16 mouse cellular contexts compared by ENCODE assay signal in the genomic region with DNA sequence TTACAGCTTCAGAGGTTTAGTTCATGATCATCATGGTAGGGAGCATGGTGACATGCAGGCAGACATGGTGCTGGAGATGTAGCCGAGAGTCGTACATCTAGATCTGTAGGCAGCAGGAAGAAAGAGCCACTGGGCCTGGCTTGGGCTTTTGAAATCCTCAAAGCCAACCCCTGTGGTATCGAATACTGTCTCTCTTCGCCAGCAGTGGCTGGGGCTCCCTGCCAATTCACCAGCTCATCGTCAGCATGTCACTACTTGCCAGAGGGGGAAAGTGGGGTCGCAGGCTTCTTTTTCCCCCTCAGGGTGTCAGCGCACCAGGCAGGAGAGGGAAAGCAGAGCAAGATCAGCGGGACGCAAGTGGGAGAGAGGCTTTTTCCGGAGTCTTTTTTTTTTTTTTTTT. TPM values are rescaled to one million over a fixed set of nuclear protein-coding genes. Genes with fewer than 3 reads are reported as not detected.
DNase-seq lines count a peak whose midpoint lies in the region; ATAC-seq and TF ChIP-seq lines count a peak whose summit lies in the region.
"Had no signal": no experiment of that assay in that cellular context is flagged by ENCODE, and none has a peak within 500 bp of the region (broad histone marks: within the 10 kb centered on the region; RNA-seq: fewer than 3 reads in every experiment).

No protein-coding gene starts in this region.

- in situ Hi-C loops in ES-E14 (cut with MboI; ENCODE audit: low sequenced_read_pairs in 2 of 2, unreplicated experiment in 2 of 2): no loop called here

- H3K36me3 ChIP-seq in ES-E14 (ENCODE audit: control insufficient read depth, insufficient read depth, low read length, poor library complexity, severe bottlenecking): no peaks in the 10 kb centered on the region; the same call in 1 of the 2 replicates
- H3K36me3 ChIP-seq: embryonic facial prominence, embryonic 10.5 days; forebrain, embryonic 15.5 days; G1E; heart, embryonic 13.5 days; hindbrain, embryonic 15.5 days had no signal

- no peak overlapping the region for H3K4me3 ChIP-seq in ES-E14 (ENCODE audit: insufficient read depth in 1 of 2, low read depth in 1 of 2, low read length in 2 of 2, poor library complexity in 1 of 2, severe bottlenecking in 1 of 2)
- H3K4me3 ChIP-seq: embryonic facial prominence, embryonic 10.5 days; forebrain, embryonic 15.5 days; heart, embryonic 13.5 days; hindbrain, embryonic 15.5 days had no signal

- peak overlapping the region; percentile 13; the same call in 1 of the 2 replicates for H3K9ac ChIP-seq in ES-E14 (ENCODE audit: insufficient read depth, low read depth, low read length, poor library complexity, severe bottlenecking)
- H3K9ac ChIP-seq: forebrain, embryonic 15.5 days; heart, embryonic 13.5 days; hindbrain, embryonic 15.5 days had no signal

- no peak for ATAC-seq in megakaryocyte, adult 5-6 weeks (ENCODE audit: poor library complexity, severe bottlenecking)
- ATAC-seq: forebrain, embryonic 15.5 days had no signal

- no peaks in the 10 kb centered on the region for H3K9me3 ChIP-seq in ES-E14 (ENCODE audit: control insufficient read depth, insufficient read depth, low read depth, low read length)
- H3K9me3 ChIP-seq: embryonic facial prominence, embryonic 10.5 days; forebrain, embryonic 15.5 days; G1E; heart, embryonic 13.5 days; hindbrain, embryonic 15.5 days had no signal

- peak; percentile 43 to 58 for DNase-seq in cerebellum, postnatal 14 days
- no peak for DNase-seq in cerebellum, adult 9-10 months
- DNase-seq in right cerebral cortex, postnatal 10 days (ENCODE audit: low spot score in 2 of 2): peak; percentile 55 to 64
- no peak for DNase-seq in right cerebral cortex, adult 18-20 months
- DNase-seq in ES-E14 (ENCODE audit: low read depth, low spot score): no peak
- DNase-seq: adrenal gland, postnatal 25 days; cerebellum, adult 2 months; gastrocnemius, postnatal 36 days; heart, adult 11 months; heart, postnatal 36 days had no signal

- no peak overlapping the region for H3K27ac ChIP-seq in ES-E14 (ENCODE audit: insufficient read depth, low read depth, low read length, poor library complexity, severe bottlenecking)
- H3K27ac ChIP-seq: embryonic facial prominence, embryonic 10.5 days; forebrain, embryonic 15.5 days; heart, embryonic 13.5 days; hindbrain, embryonic 15.5 days had no signal

- peaks cover 6 to 18% of the 10 kb centered on the region in 2 experiments for H3K4me1 ChIP-seq in ES-E14 (ENCODE audit: control insufficient read depth in 2 of 2, insufficient read depth in 2 of 2, low read length in 2 of 2, poor library complexity in 1 of 2)
- H3K4me1 ChIP-seq: forebrain, embryonic 15.5 days; hindbrain, embryonic 15.5 days had no signal

TF ChIP-seq in ES-E14, 5 proteins besides CTCF, POLR2A, EP300 and RAD21:
- TF ChIP-seq CHD2 (IDR thresholded peaks at IDR 0.05; ENCODE audit: low read depth, low read length) (no peak), HCFC1 (IDR thresholded peaks at IDR 0.05; ENCODE audit: borderline replicate concordance, insufficient read depth, low read length) (no peak), MAFK (IDR thresholded peaks at IDR 0.05; ENCODE audit: insufficient read depth, low read depth, low read length) (no peak), ZC3H11A (IDR thresholded peaks at IDR 0.05; ENCODE audit: borderline replicate concordance, low read depth, low read length) (no peak), ZNF384 (IDR thresholded peaks at IDR 0.05; ENCODE audit: low read depth, low read length) (no peak)

RNA-seq across cellular contexts. Expression of a gene that starts 37.2 kb away (rescaled TPM):
- 30.6 and 34.7 TPM in 2 replicates for total RNA-seq in ES-E14 (2012; rRNA removed)
- total RNA-seq in megakaryocyte, adult 5-6 weeks (2015): 55.5 and 84.6 TPM in 2 replicates
- 52.5 and 65.3 TPM in 2 replicates for total RNA-seq in megakaryocyte, adult 5-6 weeks (2017)

Comparison
In these comparisons a context has a peak if more than half of its experiments do, and no peak if none do; other contexts are left out.
1. DNase-seq: peak in cerebellum, postnatal 14 days (2 of 2) and right cerebral cortex, postnatal 10 days (2 of 2); none in cerebellum, adult 9-10 months (single experiment), right cerebral cortex, adult 18-20 months (single experiment) and ES-E14 (single experiment).